Mouse (Mus musculus) liver, embryonic 16.5 days (tissue): ENCODE measurements around the gene Cd2. TPM values are rescaled to one million over a fixed set of nuclear protein-coding genes. Genes with fewer than 3 reads are reported as not detected.

ENCODE experiments used
- ATAC-seq: fragments of 200-750 bp; cut with Nextera tagmentation; 2 replicates; pipeline ENCODE4 v1.8.0; 2017; ENCODE audit warnings: low read depth, mild to moderate bottlenecking, moderate number of reproducible peaks, moderate library complexity
- H3K27ac ChIP-seq: fragments of 300-500 bp; sonication (generic); 2 replicates; pipeline ENCODE4 v1.5.1; 2014; ENCODE audit warnings: mild to moderate bottlenecking, low read length
- H3K27me3 ChIP-seq: fragments of 300-500 bp; sonication (generic); 2 replicates; pipeline ENCODE4 v1.6.1; 2014; ENCODE audit warnings: low read depth, low read length, mixed read lengths; ENCODE audit not compliant: control insufficient read depth, insufficient read depth
- H3K36me3 ChIP-seq: fragments of 300-500 bp; sonication (generic); 2 replicates; pipeline ENCODE4 v1.6.1; 2014; ENCODE audit warnings: mild to moderate bottlenecking; ENCODE audit not compliant: control insufficient read depth, insufficient read depth
- H3K4me1 ChIP-seq: fragments of 300-500 bp; sonication (generic); 2 replicates; pipeline ENCODE4 v1.6.1; 2014; ENCODE audit warnings: low read depth, low read length, mixed read lengths; ENCODE audit not compliant: control insufficient read depth
- H3K4me2 ChIP-seq: fragments of 300-500 bp; sonication (generic); 2 replicates; pipeline ENCODE4 v1.6.1; 2014; ENCODE audit warnings: low read depth, low read length, mixed read lengths
- H3K4me3 ChIP-seq: fragments of 300-500 bp; sonication (generic); 2 replicates; pipeline ENCODE4 v1.5.1; 2014; ENCODE audit warnings: low read depth, mild to moderate bottlenecking, low read length
- H3K9ac ChIP-seq: fragments of 300-500 bp; sonication (generic); 2 replicates; pipeline ENCODE4 v1.6.1; 2014; ENCODE audit warnings: low read depth, low read length
- H3K9me3 ChIP-seq: fragments of 300-500 bp; sonication (generic); replicated peaks from 2 replicates; pipeline ENCODE4 v1.6.1; 2016; ENCODE audit warnings: low read length; ENCODE audit not compliant: control insufficient read depth
- WGBS: fragments of 180-500 bp; shearing (Covaris S2); extraction: QIAGEN DNeasy Blood & Tissue Kit; methylation state at CpG from one replicate; pipeline ENCODE4 v1.1.7; 2014; ENCODE audit not compliant: insufficient replicate concordance; 5-methylcytosine and 5-hydroxymethylcytosine counted together
- polyA plus RNA-seq: library from polyadenylated mRNA; unstranded; fragments of >200 nt; fragmentation: Nextera tagmentation; extraction: Ambion mirVana; gene quantifications from 2 replicates; pipeline ENCODE4 v1.2.1, GENCODE M21; 2015

Gene Cd2
- polyA plus RNA-seq, 1 experiment from 2014 or later: 0.17 TPM

GRCm38 (mm10) chr3:101268361-101268760 lies 19.4 kb downstream of the Cd2 start:
- Histone ChIP-seq H3K4me3 (no peak overlapping the region), H3K27ac (no peak overlapping the region), H3K27me3 (no peaks in the 10 kb centered on the region), H3K4me1 (no peaks in the 10 kb centered on the region), H3K4me2 (no peak overlapping the region), H3K9me3 (no peaks in the 10 kb centered on the region), H3K9ac (no peak overlapping the region), H3K36me3 (no peaks in the 10 kb centered on the region)
- WGBS: 68% methylated on average over 7 of the region's 7 CpGs
- no peak for ATAC-seq

- ATAC-seq: no peak
- Histone ChIP-seq H3K9ac (no peak overlapping the region), H3K9me3 (no peaks in the 10 kb centered on the region), H3K27me3 (no peaks in the 10 kb centered on the region), H3K4me1 (no peaks in the 10 kb centered on the region), H3K36me3 (no peaks in the 10 kb centered on the region), H3K4me2 (no peak overlapping the region), H3K4me3 (no peak overlapping the region), H3K27ac (no peak overlapping the region)
- 40% methylated on average over 3 of the region's 3 CpGs for WGBS
These were observed 22.1 kb downstream of the Cd2 start for GRCm38 (mm10) chr3:101265561-101266091.

- no peaks in the 10 kb centered on the region for H3K4me1 ChIP-seq
- whole genome bisulfite sequencing: 32% methylated on average over 2 of the region's 2 CpGs
- no peak for ATAC-seq
- H3K4me2 ChIP-seq: no peak overlapping the region
- no peak overlapping the region for H3K27ac ChIP-seq
- no peaks in the 10 kb centered on the region for H3K36me3 ChIP-seq
- no peaks in the 10 kb centered on the region for H3K9me3 ChIP-seq
- H3K27me3 ChIP-seq: no peaks in the 10 kb centered on the region
- no peak overlapping the region for H3K4me3 ChIP-seq
- H3K9ac ChIP-seq: no peak overlapping the region
These were observed 28.8 kb downstream of the Cd2 start for GRCm38 (mm10) chr3:101258976-101259375.

GRCm38 (mm10) chr3:101256090-101256489 lies 31.6 kb downstream of the Cd2 start:
- no peak for ATAC-seq
- Histone ChIP-seq H3K4me2 (no peak overlapping the region), H3K4me3 (no peak overlapping the region), H3K27me3 (no peaks in the 10 kb centered on the region), H3K9me3 (no peaks in the 10 kb centered on the region), H3K27ac (no peak overlapping the region), H3K9ac (no peak overlapping the region), H3K4me1 (no peaks in the 10 kb centered on the region), H3K36me3 (no peaks in the 10 kb centered on the region)
- WGBS: 71% methylated on average over 8 of the region's 8 CpGs

- Histone ChIP-seq H3K9me3 (no peaks in the 10 kb centered on the region), H3K9ac (no peak overlapping the region), H3K4me2 (no peak overlapping the region), H3K36me3 (no peaks in the 10 kb centered on the region), H3K4me1 (no peaks in the 10 kb centered on the region), H3K27me3 (no peaks in the 10 kb centered on the region), H3K4me3 (no peak overlapping the region), H3K27ac (no peak overlapping the region)
- WGBS: 66% methylated on average over 8 of the region's 8 CpGs
- no peak for ATAC-seq
These were observed 35.6 kb downstream of the Cd2 start for GRCm38 (mm10) chr3:101252141-101252540.

- Histone ChIP-seq H3K4me2 (no peak overlapping the region), H3K4me1 (no peaks in the 10 kb centered on the region), H3K27me3 (no peaks in the 10 kb centered on the region), H3K27ac (no peak overlapping the region), H3K9ac (no peak overlapping the region), H3K36me3 (no peaks in the 10 kb centered on the region), H3K4me3 (no peak overlapping the region), H3K9me3 (no peaks in the 10 kb centered on the region)
- 64% methylated on average over 6 of the region's 6 CpGs for WGBS
- ATAC-seq: no peak
These were observed 37.9 kb downstream of the Cd2 start for GRCm38 (mm10) chr3:101249846-101250245.

- no peak for ATAC-seq
- no peaks in the 10 kb centered on the region for H3K36me3 ChIP-seq
- 45% methylated on average over 3 of the region's 3 CpGs for WGBS
These were observed 42.5 kb downstream of the Cd2 start for GRCm38 (mm10) chr3:101245212-101245611.

GRCm38 (mm10) chr3:101243002-101243401 lies 44.7 kb downstream of the Cd2 start:
- no peak for ATAC-seq
- no peaks in the 10 kb centered on the region for H3K4me1 ChIP-seq
- H3K9ac ChIP-seq: no peak overlapping the region
- H3K27me3 ChIP-seq: no peaks in the 10 kb centered on the region
- no peaks in the 10 kb centered on the region for H3K9me3 ChIP-seq
- H3K4me2 ChIP-seq: no peak overlapping the region
- WGBS: 57% methylated on average over 2 of the region's 2 CpGs
- no peaks in the 10 kb centered on the region for H3K36me3 ChIP-seq
- H3K27ac ChIP-seq: no peak overlapping the region
- no peak overlapping the region for H3K4me3 ChIP-seq

More at GRCm38 (mm10) chr3:101245212-101245611, 42.5 kb downstream of the Cd2 start:
- H3K27ac ChIP-seq: no peak overlapping the region
- no peaks in the 10 kb centered on the region for H3K9me3 ChIP-seq
- no peak overlapping the region for H3K4me3 ChIP-seq
- H3K4me2 ChIP-seq: no peak overlapping the region
- no peaks in the 10 kb centered on the region for H3K27me3 ChIP-seq
- H3K4me1 ChIP-seq: no peaks in the 10 kb centered on the region
- no peak overlapping the region for H3K9ac ChIP-seq

- H3K27ac ChIP-seq: no peak overlapping the region
- no peak overlapping the region for H3K9ac ChIP-seq
- H3K4me2 ChIP-seq: no peak overlapping the region
- ATAC-seq: no peak
- H3K36me3 ChIP-seq: no peaks in the 10 kb centered on the region
- no peaks in the 10 kb centered on the region for H3K4me1 ChIP-seq
- no peak overlapping the region for H3K4me3 ChIP-seq
- H3K9me3 ChIP-seq: no peaks in the 10 kb centered on the region
- no peaks in the 10 kb centered on the region for H3K27me3 ChIP-seq
- 64% methylated on average over 3 of the region's 3 CpGs for WGBS
These were observed 45.9 kb downstream of the Cd2 start for GRCm38 (mm10) chr3:101241866-101242265.
